Comparison of ENCODE assay signal across 9 mouse cellular contexts in the genomic region with DNA sequence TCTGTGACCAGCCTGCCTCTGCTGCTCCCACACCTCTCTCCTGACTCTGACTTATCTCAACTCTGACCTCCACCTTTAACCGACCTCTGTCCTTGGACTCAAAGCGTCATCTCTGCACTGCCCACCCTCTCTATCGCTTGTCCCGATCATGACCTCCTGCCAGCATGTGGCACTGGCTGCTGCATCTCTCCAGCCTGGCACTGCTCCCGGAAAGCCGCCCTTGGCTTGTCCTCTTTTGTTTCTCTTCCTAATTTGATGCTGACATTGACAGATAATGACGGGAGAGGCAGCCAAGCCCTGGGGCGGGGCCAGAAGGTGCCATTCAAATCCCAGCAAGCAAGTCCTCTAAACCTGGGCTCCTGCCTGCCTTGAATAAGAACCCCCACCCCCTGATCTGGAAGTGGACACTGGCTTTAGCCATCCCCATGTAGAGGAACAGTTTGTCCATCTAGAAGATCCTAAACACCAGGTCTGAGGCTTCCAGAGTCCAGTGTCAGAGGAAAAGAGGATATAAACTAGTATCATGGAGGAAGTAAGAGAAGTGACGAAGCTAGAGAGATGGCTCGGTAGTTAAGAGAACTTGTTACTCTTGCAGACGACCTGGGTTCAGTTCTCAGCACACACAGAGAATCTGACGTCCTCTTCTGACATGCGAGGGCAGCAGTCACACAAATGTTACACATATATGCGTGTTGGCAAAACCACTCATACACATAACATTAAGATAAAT. TPM values are rescaled to one million over a fixed set of nuclear protein-coding genes. Genes with fewer than 3 reads are reported as not detected.
DNase-seq lines count a peak whose midpoint lies in the region; ATAC-seq lines count a peak whose summit lies in the region.
"Had no signal": no experiment of that assay in that cellular context is flagged by ENCODE, and none has a peak within 500 bp of the region (broad histone marks: within the 10 kb centered on the region; RNA-seq: fewer than 3 reads in every experiment).

No protein-coding gene starts in this region.

- peak; percentile 75 for ATAC-seq in forebrain, embryonic 16.5 days
- ATAC-seq in megakaryocyte, adult 5-6 weeks (ENCODE audit: poor library complexity, severe bottlenecking) = peak; percentile 66

- intact Hi-C loops in left cerebral cortex, postnatal 4 days (cut with DNase I) = no loop called here

- H3K4me3 ChIP-seq in forebrain, embryonic 16.5 days (replicated peaks; ENCODE audit: low read length) = no peak overlapping the region
- H3K4me3 ChIP-seq: neural tube, embryonic 12.5 days had no signal

- H3K4me2 ChIP-seq in forebrain, embryonic 16.5 days (ENCODE audit: low read length) = no peak overlapping the region
- H3K4me2 ChIP-seq: neural tube, embryonic 12.5 days had no signal

- H3K36me3 ChIP-seq in forebrain, embryonic 16.5 days (ENCODE audit: control insufficient read depth, insufficient read depth) = no peaks in the 10 kb centered on the region
- H3K36me3 ChIP-seq: neural tube, embryonic 12.5 days had no signal

- H3K27ac ChIP-seq in forebrain, embryonic 16.5 days (ENCODE audit: low read length) = peak overlapping the region; percentile 21; the same call in 1 of the 2 replicates
- H3K27ac ChIP-seq: neural tube, embryonic 12.5 days had no signal

- no peak overlapping the region for H3K9ac ChIP-seq in forebrain, embryonic 16.5 days (replicated peaks; ENCODE audit: low read depth, low read length)
- H3K9ac ChIP-seq: neural tube, embryonic 12.5 days had no signal

- H3K4me1 ChIP-seq in forebrain, embryonic 16.5 days (replicated peaks; ENCODE audit: control insufficient read depth, insufficient read depth, low read length) = peaks cover 28% of the 10 kb centered on the region

- WGBS in forebrain, embryonic 16.5 days = 44% methylated on average over 14 of the region's 14 CpGs

- no peaks in the 10 kb centered on the region for H3K27me3 ChIP-seq in forebrain, embryonic 16.5 days (replicated peaks; ENCODE audit: control insufficient read depth, insufficient read depth, low read length)
- H3K27me3 ChIP-seq: neural tube, embryonic 12.5 days had no signal

- H3K9me3 ChIP-seq in forebrain, embryonic 16.5 days (ENCODE audit: control insufficient read depth, low read length) = no peaks in the 10 kb centered on the region
- H3K9me3 ChIP-seq: neural tube, embryonic 12.5 days had no signal

- DNase-seq in left cerebral cortex, postnatal 4 days = peak; percentile 96
- DNase-seq in left cerebral cortex, adult 8-10 months (ENCODE audit: low spot score in 2 of 2) = no peak
- peak; percentile 93 for DNase-seq in adrenal gland, postnatal 10 days
- peak; percentile 94 for DNase-seq in heart, postnatal 4 days
- no peak for DNase-seq in urinary bladder, postnatal 25 days (ENCODE audit: low spot score)
- DNase-seq in natural killer cell, adult 2 months (ENCODE audit: low spot score in 2 of 2) = no peak

RNA-seq across cellular contexts. Expression of gene Lyrm9, which starts 22.6 kb away (rescaled TPM):
- 10 to 100 TPM; 28.0 to 36.5 TPM for total RNA-seq in left cerebral cortex, postnatal 4 days (2021)
- total RNA-seq in left cerebral cortex, adult 8-10 months (2022) = 10 to 100 TPM; 29.1 to 37.1 (median 31.8) TPM
- total RNA-seq in adrenal gland, postnatal 10 days (2021) = 10 to 100 TPM; 23.2 to 30.6 TPM
- 26.3 and 29.8 TPM in 2 replicates for polyA plus RNA-seq in forebrain, embryonic 16.5 days (2015; fragmentation: Nextera tagmentation; extraction: Ambion mirVana)
- total RNA-seq in heart, postnatal 4 days (2021) = 10 to 100 TPM; 33.0 to 34.3 TPM
- total RNA-seq in megakaryocyte, adult 5-6 weeks (2015) = 1.4 and 6.4 TPM in 2 replicates
- 29.1 and 31.6 TPM in 2 replicates for total RNA-seq in megakaryocyte, adult 5-6 weeks (2017)

RNA-seq across cellular contexts. Expression of gene Ccnq, which starts 52.2 kb away (rescaled TPM):
- total RNA-seq in left cerebral cortex, postnatal 4 days (2021) = 10 to 100 TPM; 16.8 to 17.5 TPM
- 10 to 100 TPM; 17.3 to 23.0 (median 21.9) TPM for total RNA-seq in left cerebral cortex, adult 8-10 months (2022)
- total RNA-seq in adrenal gland, postnatal 10 days (2021) = 10 to 100 TPM; 29.1 to 33.7 TPM
- polyA plus RNA-seq in forebrain, embryonic 16.5 days (2015; fragmentation: Nextera tagmentation; extraction: Ambion mirVana) = 35.6 and 39.5 TPM in 2 replicates
- 10 to 100 TPM; 22.2 to 22.3 TPM for total RNA-seq in heart, postnatal 4 days (2021)
- 21.3 and 25.6 TPM in 2 replicates for total RNA-seq in megakaryocyte, adult 5-6 weeks (2015)
- 15.1 and 22.5 TPM in 2 replicates for total RNA-seq in megakaryocyte, adult 5-6 weeks (2017)

Comparison
In these comparisons a context has a peak if more than half of its experiments do, and no peak if none do; other contexts are left out.
1. DNase-seq: peak in left cerebral cortex, postnatal 4 days (single experiment), adrenal gland, postnatal 10 days (single experiment) and heart, postnatal 4 days (single experiment); none in left cerebral cortex, adult 8-10 months (0 of 2), urinary bladder, postnatal 25 days (single experiment) and natural killer cell, adult 2 months (0 of 2).